In genomic region chr1:194885687-194886077, GRCm38 (mm10) we compare ENCODE assay signal across 8 mouse cellular contexts. TPM values are rescaled to one million over a fixed set of nuclear protein-coding genes. Genes with fewer than 3 reads are reported as not detected.
DNase-seq lines count a peak whose midpoint lies in the region; ATAC-seq and TF ChIP-seq lines count a peak whose summit lies in the region.

No protein-coding gene starts in this region.

- H3K27ac ChIP-seq in hindbrain, postnatal 0 days: no peak overlapping the region
- H3K27ac ChIP-seq in hindbrain, embryonic 10.5 days: no peak overlapping the region
- H3K27ac ChIP-seq in heart, embryonic 12.5 days (ENCODE audit: poor library complexity, severe bottlenecking): no peak overlapping the region
- H3K27ac ChIP-seq in forebrain, embryonic 10.5 days: no peak overlapping the region

- no peaks in the 10 kb centered on the region for H3K36me3 ChIP-seq in hindbrain, postnatal 0 days (ENCODE audit: insufficient read depth, low read length)
- no peaks in the 10 kb centered on the region for H3K36me3 ChIP-seq in hindbrain, embryonic 10.5 days
- H3K36me3 ChIP-seq in heart, embryonic 12.5 days: no peaks in the 10 kb centered on the region
- no peaks in the 10 kb centered on the region for H3K36me3 ChIP-seq in forebrain, embryonic 10.5 days (replicated peaks)

- H3K9ac ChIP-seq in hindbrain, postnatal 0 days (replicated peaks; ENCODE audit: low read length): no peak overlapping the region
- no peak overlapping the region for H3K9ac ChIP-seq in heart, embryonic 12.5 days

- H3K4me1 ChIP-seq in hindbrain, postnatal 0 days (ENCODE audit: insufficient read depth, low read length): no peaks in the 10 kb centered on the region
- no peaks in the 10 kb centered on the region for H3K4me1 ChIP-seq in hindbrain, embryonic 10.5 days (replicated peaks)
- H3K4me1 ChIP-seq in heart, embryonic 12.5 days (replicated peaks): peaks cover 12% of the 10 kb centered on the region
- H3K4me1 ChIP-seq in forebrain, embryonic 10.5 days: no peaks in the 10 kb centered on the region

- WGBS in hindbrain, postnatal 0 days: 52% methylated on average over 5 of the region's 5 CpGs
- 86% methylated on average over 5 of the region's 5 CpGs for WGBS in hindbrain, embryonic 10.5 days
- 61% methylated on average over 5 of the region's 5 CpGs for WGBS in heart, embryonic 12.5 days
- 89% methylated on average over 5 of the region's 5 CpGs for WGBS in forebrain, embryonic 10.5 days

- H3K9me3 ChIP-seq in hindbrain, postnatal 0 days (ENCODE audit: low read length): no peaks in the 10 kb centered on the region
- no peaks in the 10 kb centered on the region for H3K9me3 ChIP-seq in hindbrain, embryonic 10.5 days
- H3K9me3 ChIP-seq in heart, embryonic 12.5 days (replicated peaks): no peaks in the 10 kb centered on the region
- H3K9me3 ChIP-seq in forebrain, embryonic 10.5 days: no peaks in the 10 kb centered on the region

- peak; percentile 55 for DNase-seq in hindbrain, postnatal 0 days (ENCODE audit: low spot score)
- DNase-seq in hindbrain, embryonic 10.5 days (ENCODE audit: low spot score): no peak
- DNase-seq in cerebellum, postnatal 14 days: peak; percentile 88 to 90
- DNase-seq in left cerebral cortex, postnatal 36 days (ENCODE audit: low spot score in 2 of 2): peak; percentile 73 to 85
- DNase-seq in right cerebral cortex, postnatal 4 days: peak; percentile 20
- no peak for DNase-seq in forebrain, embryonic 10.5 days (ENCODE audit: extremely low spot score, low spot score)
- DNase-seq in thymus, postnatal 25 days: no peak

- ATAC-seq in hindbrain, postnatal 0 days: peak; percentile 66
- peak; percentile 66; the same call in 1 of the 2 replicates for ATAC-seq in heart, embryonic 12.5 days (ENCODE audit: insufficient number of reproducible peaks, low FRiP score)

- no peak for TF ChIP-seq CTCF in hindbrain, postnatal 0 days (IDR thresholded peaks at IDR 0.05; ENCODE audit: low read depth)

- H3K4me2 ChIP-seq in hindbrain, postnatal 0 days (ENCODE audit: low read depth, low read length): no peak overlapping the region
- no peak overlapping the region for H3K4me2 ChIP-seq in heart, embryonic 12.5 days

- intact Hi-C loops in left cerebral cortex, postnatal 36 days (cut with DNase I): no loop called here

- no peaks in the 10 kb centered on the region for H3K27me3 ChIP-seq in hindbrain, postnatal 0 days (ENCODE audit: insufficient read depth, low read length)
- H3K27me3 ChIP-seq in hindbrain, embryonic 10.5 days (ENCODE audit: insufficient read depth, poor library complexity, severe bottlenecking): no peaks in the 10 kb centered on the region
- no peaks in the 10 kb centered on the region for H3K27me3 ChIP-seq in heart, embryonic 12.5 days (replicated peaks)
- no peaks in the 10 kb centered on the region for H3K27me3 ChIP-seq in forebrain, embryonic 10.5 days (ENCODE audit: poor library complexity, severe bottlenecking)

- H3K4me3 ChIP-seq in hindbrain, postnatal 0 days (ENCODE audit: low read length): no peak overlapping the region
- H3K4me3 ChIP-seq in hindbrain, embryonic 10.5 days: no peak overlapping the region
- no peak overlapping the region for H3K4me3 ChIP-seq in heart, embryonic 12.5 days
- no peak overlapping the region for H3K4me3 ChIP-seq in forebrain, embryonic 10.5 days

RNA-seq across cellular contexts. Expression of gene Cd34, which starts 52.9 kb away (rescaled TPM):
- total RNA-seq in hindbrain, postnatal 0 days (2014; rRNA removed): 21.6 and 33.1 TPM in 2 replicates
- polyA plus RNA-seq in hindbrain, postnatal 0 days (2015; fragmentation: Nextera tagmentation; extraction: Ambion mirVana): 23.5 and 24.3 TPM in 2 replicates
- polyA plus RNA-seq in hindbrain, embryonic 10.5 days (2016; fragmentation: Nextera tagmentation; extraction: Ambion mirVana): 53.7 and 58.8 TPM in 2 replicates
- 86.2 and 91.5 TPM in 2 replicates for polyA plus RNA-seq in heart, embryonic 12.5 days (2016; fragmentation: Nextera tagmentation; extraction: Ambion mirVana)
- 10 to 100 TPM; 52.1 to 77.5 TPM for total RNA-seq in left cerebral cortex, postnatal 36 days (2021)
- polyA plus RNA-seq in forebrain, embryonic 10.5 days (2016; fragmentation: Nextera tagmentation; extraction: Ambion mirVana): 57.8 and 60.0 TPM in 2 replicates

Comparison
In these comparisons a context has a peak if more than half of its experiments do, and no peak if none do; other contexts are left out.
1. DNase-seq: peak in hindbrain, postnatal 0 days (single experiment), cerebellum, postnatal 14 days (2 of 2), left cerebral cortex, postnatal 36 days (2 of 2) and right cerebral cortex, postnatal 4 days (single experiment); none in hindbrain, embryonic 10.5 days (single experiment), forebrain, embryonic 10.5 days (single experiment) and thymus, postnatal 25 days (single experiment).